Mouse (Mus musculus): Measurements from ENCODE around the gene Agtrap. TPM values are rescaled to one million over a fixed set of nuclear protein-coding genes. Genes with fewer than 3 reads are reported as not detected.
A peak's percentile ranks its signal among the peaks of the same experiment; 100 is the strongest.

Agtrap gene
- polyA plus RNA-seq, 1 experiment from 2014 or later: 9.1 TPM

DNA sequence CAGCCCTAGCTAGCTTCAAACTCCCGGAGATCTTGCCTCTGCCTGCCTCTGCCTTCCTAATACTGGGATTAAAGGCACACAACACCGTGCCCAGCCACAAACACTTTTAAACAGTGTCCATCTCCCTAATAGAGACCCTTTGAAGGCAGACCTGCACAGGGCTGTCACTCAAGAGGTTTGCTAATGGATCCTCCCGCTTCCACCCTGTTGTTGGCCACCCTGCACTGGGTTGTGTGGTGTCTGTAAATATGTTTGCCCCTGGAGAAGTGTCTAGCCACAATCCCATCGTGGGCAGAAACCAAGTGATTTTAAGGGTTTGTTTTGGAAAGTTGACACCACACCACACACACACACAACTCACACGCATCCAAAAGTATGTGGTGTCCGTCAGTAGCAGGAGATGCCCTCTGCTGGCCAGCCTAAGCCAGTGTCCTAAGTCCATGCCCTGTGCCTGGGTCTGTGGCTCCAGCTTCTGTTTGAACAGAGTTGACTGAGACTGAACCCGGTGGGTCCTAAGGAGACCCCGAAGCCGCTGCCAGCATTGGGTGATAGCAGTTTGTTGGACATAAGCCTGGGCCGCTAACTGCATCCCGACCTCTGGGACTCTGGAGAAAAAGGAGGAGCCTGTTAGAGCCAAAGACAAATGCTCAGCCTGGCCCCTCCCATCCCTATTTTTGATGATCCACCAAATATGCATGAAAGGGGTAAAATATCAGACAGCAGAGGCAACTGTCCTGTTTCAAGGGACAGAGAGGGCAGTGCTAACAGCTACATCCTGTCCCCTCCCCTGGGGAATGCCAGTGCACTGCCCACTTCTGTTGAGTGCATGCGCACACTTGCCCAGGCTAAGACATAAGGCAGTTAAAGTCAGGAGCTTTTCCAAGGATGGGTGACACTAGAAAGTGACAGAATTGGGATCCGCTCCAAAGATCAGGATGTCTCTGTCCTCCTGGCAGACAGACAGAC lies 27.4 kb downstream of the Agtrap start:
- DNase-seq (ENCODE audit: low spot score) (no peak), ATAC-seq (ENCODE audit: insufficient read depth, low FRiP score, low TSS enrichment) (peak; percentile 69)
- Histone ChIP-seq H3K9me3 (ENCODE audit: control insufficient read depth, low read length) (no peaks in the 10 kb centered on the region), H3K36me3 (ENCODE audit: control insufficient read depth, insufficient read depth, low read length) (peaks cover 10% of the 10 kb centered on the region), H3K9ac (ENCODE audit: low read length) (no peak overlapping the region), H3K4me3 (ENCODE audit: low read depth, low read length) (no peak overlapping the region), H3K4me2 (ENCODE audit: low read depth) (no peak overlapping the region), H3K4me1 (ENCODE audit: control insufficient read depth, insufficient read depth, low read length) (no peaks in the 10 kb centered on the region), H3K27me3 (ENCODE audit: control insufficient read depth, insufficient read depth, low read length) (no peaks in the 10 kb centered on the region), H3K27ac (ENCODE audit: low read depth, low read length) (no peak overlapping the region)
- WGBS: 57% methylated on average over 13 of the region's 13 CpGs

DNA sequence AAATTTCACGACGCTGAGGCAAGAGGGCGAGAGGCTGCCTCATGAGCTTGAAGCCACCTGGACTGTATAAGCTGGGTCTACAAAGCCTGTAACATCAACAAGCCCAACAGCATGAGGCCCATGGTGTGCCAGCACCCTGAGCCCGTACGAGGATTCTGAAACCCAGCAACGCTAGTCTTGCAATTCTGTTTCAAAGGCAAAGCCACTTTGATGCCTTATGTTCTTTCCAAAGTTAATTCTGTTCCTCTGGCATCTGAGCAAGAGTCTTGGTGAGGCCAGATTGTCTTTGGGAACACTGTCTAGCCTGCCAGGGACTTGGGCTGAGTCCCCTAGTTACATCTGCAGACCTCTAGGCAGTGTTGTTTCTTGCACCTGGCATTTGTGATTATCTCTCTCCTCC lies 28.8 kb downstream of the Agtrap start:
- Histone ChIP-seq H3K27me3 (ENCODE audit: control insufficient read depth, insufficient read depth, low read length) (no peaks in the 10 kb centered on the region), H3K36me3 (ENCODE audit: control insufficient read depth, insufficient read depth, low read length) (peaks cover 16% of the 10 kb centered on the region), H3K27ac (ENCODE audit: low read depth, low read length) (no peak overlapping the region), H3K4me3 (ENCODE audit: low read depth, low read length) (no peak overlapping the region), H3K4me2 (ENCODE audit: low read depth) (no peak overlapping the region), H3K9ac (ENCODE audit: low read length) (no peak overlapping the region), H3K4me1 (ENCODE audit: control insufficient read depth, insufficient read depth, low read length) (no peaks in the 10 kb centered on the region), H3K9me3 (ENCODE audit: control insufficient read depth, low read length) (no peaks in the 10 kb centered on the region)
- DNase-seq (ENCODE audit: low spot score): no peak
- 93% methylated on average over 6 of the region's 6 CpGs for WGBS
- no peak for ATAC-seq (ENCODE audit: insufficient read depth, low FRiP score, low TSS enrichment)

DNA sequence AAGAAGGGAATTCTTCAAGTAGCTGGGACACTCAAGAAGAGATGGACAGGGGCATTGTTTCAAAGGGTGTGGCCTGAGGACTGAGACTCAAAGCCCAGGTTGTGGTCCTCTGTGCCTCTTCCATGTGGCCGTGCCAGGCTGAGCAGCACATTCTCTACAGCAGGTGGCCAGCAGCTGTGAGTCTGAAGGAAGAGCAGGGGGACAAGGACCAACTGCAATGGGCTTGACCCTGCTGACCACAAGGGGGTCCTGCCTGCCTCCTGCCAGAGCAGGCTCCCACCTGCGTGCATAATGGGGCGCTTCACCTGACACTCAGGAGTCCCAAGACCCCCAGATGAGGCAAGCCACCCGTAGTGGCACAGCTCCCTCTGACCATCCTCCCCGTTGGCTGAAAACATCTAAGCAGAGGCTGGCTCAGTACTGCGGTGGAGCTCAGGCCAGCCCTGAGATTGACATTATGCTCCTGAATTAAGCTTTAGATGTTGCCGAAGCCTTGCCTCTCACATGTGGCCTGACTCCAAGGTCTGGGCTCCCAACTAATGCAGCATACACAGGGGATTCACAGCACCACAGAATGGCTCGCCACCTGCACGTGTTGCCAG lies 29.5 kb downstream of the Agtrap start:
- Histone ChIP-seq H3K4me3 (ENCODE audit: low read depth, low read length) (no peak overlapping the region), H3K9ac (ENCODE audit: low read length) (no peak overlapping the region), H3K27me3 (ENCODE audit: control insufficient read depth, insufficient read depth, low read length) (no peaks in the 10 kb centered on the region), H3K36me3 (ENCODE audit: control insufficient read depth, insufficient read depth, low read length) (peaks cover 20% of the 10 kb centered on the region), H3K4me1 (ENCODE audit: control insufficient read depth, insufficient read depth, low read length) (no peaks in the 10 kb centered on the region), H3K27ac (ENCODE audit: low read depth, low read length) (no peak overlapping the region), H3K9me3 (ENCODE audit: control insufficient read depth, low read length) (no peaks in the 10 kb centered on the region), H3K4me2 (ENCODE audit: low read depth) (no peak overlapping the region)
- no peak for ATAC-seq (ENCODE audit: insufficient read depth, low FRiP score, low TSS enrichment)
- 90% methylated on average over 9 of the region's 9 CpGs for WGBS
- DNase-seq (ENCODE audit: low spot score): no peak

DNA sequence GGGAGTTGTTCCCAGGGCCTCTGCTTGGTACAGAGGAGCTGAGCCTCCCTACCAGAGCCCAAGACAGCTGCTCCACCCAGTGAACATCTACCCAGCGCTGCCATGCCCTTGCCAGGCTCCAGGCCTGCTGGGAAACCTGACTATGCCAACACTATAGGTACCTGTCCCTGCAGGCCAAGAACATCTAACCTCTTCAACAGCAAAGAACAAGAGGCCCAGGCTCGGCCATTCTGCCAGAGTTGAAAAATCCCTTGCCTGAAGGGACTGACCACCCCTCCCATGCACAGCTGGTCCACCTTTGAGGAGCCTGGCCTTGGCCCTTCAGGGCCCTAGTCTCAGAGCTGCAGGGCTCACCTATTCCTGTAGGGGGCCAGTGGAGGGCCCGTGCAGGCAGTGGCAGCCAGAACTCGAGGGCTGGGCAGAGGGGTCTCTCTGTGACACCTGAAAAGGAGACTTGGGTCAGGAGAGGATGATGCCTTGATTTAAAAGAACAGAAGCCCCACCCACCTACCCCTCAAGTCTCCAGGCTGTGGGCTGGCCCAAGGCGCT lies 30.1 kb downstream of the Agtrap start:
- Histone ChIP-seq H3K36me3 (ENCODE audit: control insufficient read depth, insufficient read depth, low read length) (peaks cover 22% of the 10 kb centered on the region), H3K4me1 (ENCODE audit: control insufficient read depth, insufficient read depth, low read length) (no peaks in the 10 kb centered on the region), H3K4me3 (ENCODE audit: low read depth, low read length) (no peak overlapping the region), H3K4me2 (ENCODE audit: low read depth) (no peak overlapping the region), H3K9me3 (ENCODE audit: control insufficient read depth, low read length) (no peaks in the 10 kb centered on the region), H3K27ac (ENCODE audit: low read depth, low read length) (no peak overlapping the region), H3K27me3 (ENCODE audit: control insufficient read depth, insufficient read depth, low read length) (no peaks in the 10 kb centered on the region), H3K9ac (ENCODE audit: low read length) (no peak overlapping the region)
- WGBS: 59% methylated on average over 5 of the region's 5 CpGs
- ATAC-seq (ENCODE audit: insufficient read depth, low FRiP score, low TSS enrichment) (0 out of 2 replicates have a peak, but pooled peaks have one; percentile 36), DNase-seq (ENCODE audit: low spot score) (no peak)

DNA sequence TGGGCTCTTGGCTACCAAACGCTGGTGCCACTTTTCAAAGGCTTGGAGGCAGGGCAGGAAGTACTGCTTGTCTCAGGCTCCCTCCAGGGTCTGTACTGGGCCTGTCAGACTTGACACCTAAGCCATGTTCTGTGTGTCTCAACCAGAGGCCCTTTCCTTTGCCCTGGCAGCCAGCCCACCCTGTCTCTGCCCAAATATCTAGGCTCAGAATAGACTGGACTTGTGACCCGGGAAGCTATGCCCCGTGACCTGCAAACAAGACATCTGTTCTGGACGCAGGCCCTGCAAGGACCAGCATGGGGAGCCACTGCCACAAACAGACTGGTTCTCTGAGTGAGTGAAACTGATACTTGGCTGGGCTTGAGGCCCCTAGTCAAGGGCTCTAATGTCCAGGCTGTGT lies 31.0 kb downstream of the Agtrap start:
- Histone ChIP-seq H3K4me2 (ENCODE audit: low read depth) (no peak overlapping the region), H3K36me3 (ENCODE audit: control insufficient read depth, insufficient read depth, low read length) (peaks cover 28% of the 10 kb centered on the region), H3K4me1 (ENCODE audit: control insufficient read depth, insufficient read depth, low read length) (no peaks in the 10 kb centered on the region), H3K9me3 (ENCODE audit: control insufficient read depth, low read length) (no peaks in the 10 kb centered on the region), H3K27me3 (ENCODE audit: control insufficient read depth, insufficient read depth, low read length) (no peaks in the 10 kb centered on the region), H3K27ac (ENCODE audit: low read depth, low read length) (no peak overlapping the region), H3K9ac (ENCODE audit: low read length) (no peak overlapping the region), H3K4me3 (ENCODE audit: low read depth, low read length) (no peak overlapping the region)
- ATAC-seq (ENCODE audit: insufficient read depth, low FRiP score, low TSS enrichment): no peak
- DNase-seq (ENCODE audit: low spot score): no peak
- WGBS: 90% methylated on average over 4 of the region's 4 CpGs

DNA sequence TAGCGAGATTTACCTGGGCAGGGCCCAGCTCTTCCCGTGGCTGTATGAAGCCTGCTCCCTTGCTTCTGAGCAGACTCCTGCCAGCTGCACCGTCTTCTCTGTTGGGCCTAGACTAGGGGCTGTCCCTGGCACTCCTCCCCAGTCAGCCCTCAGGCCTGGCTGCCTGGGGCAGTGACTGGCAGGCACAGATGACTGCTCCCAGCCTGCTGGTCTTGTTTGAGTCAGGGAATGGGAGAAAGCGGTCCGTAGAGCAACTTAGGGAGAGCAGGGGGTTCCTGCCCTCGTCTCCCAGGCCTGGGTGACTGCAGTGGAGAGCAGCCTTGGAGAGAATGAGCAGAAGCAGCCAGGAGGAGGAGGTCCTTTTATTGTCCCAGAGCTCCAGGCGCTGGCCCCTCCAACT lies 31.6 kb downstream of the Agtrap start:
- Histone ChIP-seq H3K27me3 (ENCODE audit: control insufficient read depth, insufficient read depth, low read length) (no peaks in the 10 kb centered on the region), H3K4me3 (ENCODE audit: low read depth, low read length) (no peak overlapping the region), H3K36me3 (ENCODE audit: control insufficient read depth, insufficient read depth, low read length) (peaks cover 34% of the 10 kb centered on the region), H3K4me1 (ENCODE audit: control insufficient read depth, insufficient read depth, low read length) (no peaks in the 10 kb centered on the region), H3K9me3 (ENCODE audit: control insufficient read depth, low read length) (no peaks in the 10 kb centered on the region), H3K27ac (ENCODE audit: low read depth, low read length) (no peak overlapping the region), H3K9ac (ENCODE audit: low read length) (no peak overlapping the region), H3K4me2 (ENCODE audit: low read depth) (no peak overlapping the region)
- ATAC-seq (ENCODE audit: insufficient read depth, low FRiP score, low TSS enrichment) (no peak), DNase-seq (ENCODE audit: low spot score) (no peak)
- WGBS: 90% methylated on average over 7 of the region's 7 CpGs

DNA sequence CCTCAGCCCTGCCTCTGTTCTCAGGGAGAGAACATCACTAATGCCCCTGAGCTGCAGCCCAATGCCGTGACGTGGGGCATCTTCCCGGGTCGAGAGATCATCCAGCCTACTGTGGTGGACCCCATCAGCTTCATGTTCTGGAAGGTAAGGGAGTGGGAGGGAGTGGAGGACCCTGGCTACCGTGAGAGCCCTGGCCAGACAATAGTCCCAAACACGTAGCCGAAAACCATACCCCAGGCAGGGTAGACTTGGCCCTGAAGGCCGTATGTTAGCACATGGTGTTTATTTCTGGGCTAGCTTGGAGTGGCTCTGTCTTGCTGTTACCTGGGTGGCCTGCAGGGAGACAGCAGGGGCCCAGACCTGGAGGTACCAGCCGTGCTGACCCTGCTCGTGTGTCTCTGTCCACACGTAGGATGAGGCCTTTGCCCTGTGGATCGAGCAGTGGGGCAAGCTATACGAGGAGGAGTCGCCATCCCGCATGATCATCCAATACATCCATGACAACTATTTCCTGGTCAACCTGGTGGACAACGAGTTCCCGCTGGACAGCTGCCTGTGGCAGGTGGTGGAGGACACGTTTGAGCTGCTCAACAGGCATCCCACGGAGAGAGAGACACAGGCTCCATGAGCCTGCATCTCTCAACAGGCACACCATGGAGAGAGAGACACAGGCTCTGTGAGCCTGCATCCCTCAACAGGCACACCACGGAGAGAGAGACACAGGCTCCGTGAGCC lies 32.7 kb downstream of the Agtrap start:
- no peaks in the 10 kb centered on the region for H3K9me3 ChIP-seq (ENCODE audit: control insufficient read depth, low read length)
- no peaks in the 10 kb centered on the region for H3K4me1 ChIP-seq (ENCODE audit: control insufficient read depth, insufficient read depth, low read length)
- ATAC-seq (ENCODE audit: insufficient read depth, low FRiP score, low TSS enrichment) (no peak), DNase-seq (ENCODE audit: low spot score) (no peak)
- no peaks in the 10 kb centered on the region for H3K27me3 ChIP-seq (ENCODE audit: control insufficient read depth, insufficient read depth, low read length)
- no peak overlapping the region for H3K4me2 ChIP-seq (ENCODE audit: low read depth)
- H3K27ac ChIP-seq (ENCODE audit: low read depth, low read length): no peak overlapping the region
- no peak overlapping the region for H3K4me3 ChIP-seq (ENCODE audit: low read depth, low read length)
- H3K36me3 ChIP-seq (ENCODE audit: control insufficient read depth, insufficient read depth, low read length): peaks cover 37% of the 10 kb centered on the region
- WGBS: 91% methylated on average over 21 of the region's 21 CpGs
- no peak overlapping the region for H3K9ac ChIP-seq (ENCODE audit: low read length)

DNA sequence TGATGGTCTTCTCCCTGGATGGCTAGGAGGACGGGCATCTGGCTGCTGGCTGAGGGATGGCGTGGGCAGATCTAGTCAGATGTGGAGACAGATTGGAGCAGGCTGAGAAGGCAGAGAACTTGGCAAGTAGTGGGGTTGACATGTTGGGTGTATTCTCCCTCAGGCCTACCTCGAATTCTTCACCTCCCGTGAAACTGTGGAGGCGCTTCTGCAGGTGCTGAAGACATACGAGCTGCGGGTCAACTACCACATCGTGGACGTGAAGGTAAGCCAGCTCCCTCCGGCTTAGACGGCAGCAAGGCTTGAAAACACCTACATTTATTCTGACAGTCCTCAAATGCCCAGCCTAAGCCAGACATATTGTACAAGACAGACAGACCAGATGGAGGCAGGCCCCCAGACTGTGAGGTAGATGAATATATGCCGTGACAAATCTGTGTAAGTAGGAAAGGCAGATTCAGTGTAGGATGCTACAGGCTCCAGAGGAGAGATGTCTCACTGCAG lies 34.4 kb downstream of the Agtrap start:
- DNase-seq (ENCODE audit: low spot score) (no peak), ATAC-seq (ENCODE audit: insufficient read depth, low FRiP score, low TSS enrichment) (no peak)
- no peak overlapping the region for H3K4me3 ChIP-seq (ENCODE audit: low read depth, low read length)
- WGBS: 93% methylated on average over 12 of the region's 12 CpGs
- peaks cover 43% of the 10 kb centered on the region for H3K36me3 ChIP-seq (ENCODE audit: control insufficient read depth, insufficient read depth, low read length)
- H3K4me1 ChIP-seq (ENCODE audit: control insufficient read depth, insufficient read depth, low read length): no peaks in the 10 kb centered on the region
- H3K9ac ChIP-seq (ENCODE audit: low read length): no peak overlapping the region
- no peak overlapping the region for H3K4me2 ChIP-seq (ENCODE audit: low read depth)
- no peak overlapping the region for H3K27ac ChIP-seq (ENCODE audit: low read depth, low read length)
- H3K27me3 ChIP-seq (ENCODE audit: control insufficient read depth, insufficient read depth, low read length): no peaks in the 10 kb centered on the region
- no peaks in the 10 kb centered on the region for H3K9me3 ChIP-seq (ENCODE audit: control insufficient read depth, low read length)
